Mouse (Mus musculus) lung, adult 2 months (tissue): ENCODE measurements around the gene Clca3a1.

Experiments
- CTCF ChIP-seq: fragments of 200-500 bp; IDR thresholded peaks from 2 replicates; pipeline ENCODE4 v1.5.1; 2011; ENCODE audit warnings: mild to moderate bottlenecking, low read length, control low read depth; ENCODE audit not compliant: insufficient read depth
- POLR2A ChIP-seq: fragments of 200-500 bp; IDR thresholded peaks from 2 replicates; pipeline ENCODE4 v1.6.1; 2011; ENCODE audit warnings: low read depth, mild to moderate bottlenecking, control low read depth, low read length, borderline replicate concordance; ENCODE audit errors: extremely low read depth

DNA sequence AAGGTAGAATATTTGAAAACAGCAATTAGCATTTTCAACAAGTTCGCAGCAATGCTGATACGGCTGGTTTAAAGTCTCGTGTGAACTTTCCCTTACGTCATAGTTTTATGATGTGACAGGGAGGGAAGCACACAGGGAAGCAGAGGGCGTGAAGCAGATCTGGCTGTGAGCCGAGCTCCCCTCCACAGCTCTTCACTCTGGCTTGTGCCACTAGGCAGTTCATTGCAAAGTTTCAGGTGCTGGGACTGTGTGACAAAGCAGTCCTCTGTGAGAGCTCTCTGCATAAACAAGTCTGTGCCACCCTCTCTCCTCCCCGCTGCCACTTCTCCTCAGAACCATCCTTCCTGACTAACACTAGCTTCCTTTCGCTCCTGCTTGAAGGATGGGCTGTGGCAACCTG lies 72.5 kb downstream of the Clca3a1 start:
- TF ChIP-seq CTCF (no peak), POLR2A (no peak)
